Mouse (Mus musculus): Measurements from ENCODE around the gene B230217C12Rik.

GRCm38 (mm10) chr11:97833352-97833751 lies 7.2 kb upstream of the B230217C12Rik start:
- TF ChIP-seq CTCF (IDR thresholded peaks at IDR 0.05; ENCODE audit: control insufficient read depth, insufficient read depth, insufficient read length) (no peak), CEBPB (IDR thresholded peaks at IDR 0.05; ENCODE audit: low read depth) (no peak), USF1 (IDR thresholded peaks at IDR 0.05; ENCODE audit: low read depth) (no peak), FOSL1 (IDR thresholded peaks at IDR 0.05; ENCODE audit: insufficient read depth, low read length, poor library complexity, severe bottlenecking) (no peak), MYOG (IDR thresholded peaks at IDR 0.05; ENCODE audit: control insufficient read depth, extremely low read depth, insufficient read length) (no peak), MAX (IDR thresholded peaks at IDR 0.05) (no peak), MYOD1 (IDR thresholded peaks at IDR 0.05; ENCODE audit: control insufficient read depth, insufficient read length, low read depth) (no peak)
